Mouse (Mus musculus): ENCODE measurements at regions not wholly inside any gene's neighbourhood (a gene's known extent, or its start where the extent isn't known, plus 50 kb on each side); places are given as distances from the start of the nearest gene placed in this dataset.

DNA sequence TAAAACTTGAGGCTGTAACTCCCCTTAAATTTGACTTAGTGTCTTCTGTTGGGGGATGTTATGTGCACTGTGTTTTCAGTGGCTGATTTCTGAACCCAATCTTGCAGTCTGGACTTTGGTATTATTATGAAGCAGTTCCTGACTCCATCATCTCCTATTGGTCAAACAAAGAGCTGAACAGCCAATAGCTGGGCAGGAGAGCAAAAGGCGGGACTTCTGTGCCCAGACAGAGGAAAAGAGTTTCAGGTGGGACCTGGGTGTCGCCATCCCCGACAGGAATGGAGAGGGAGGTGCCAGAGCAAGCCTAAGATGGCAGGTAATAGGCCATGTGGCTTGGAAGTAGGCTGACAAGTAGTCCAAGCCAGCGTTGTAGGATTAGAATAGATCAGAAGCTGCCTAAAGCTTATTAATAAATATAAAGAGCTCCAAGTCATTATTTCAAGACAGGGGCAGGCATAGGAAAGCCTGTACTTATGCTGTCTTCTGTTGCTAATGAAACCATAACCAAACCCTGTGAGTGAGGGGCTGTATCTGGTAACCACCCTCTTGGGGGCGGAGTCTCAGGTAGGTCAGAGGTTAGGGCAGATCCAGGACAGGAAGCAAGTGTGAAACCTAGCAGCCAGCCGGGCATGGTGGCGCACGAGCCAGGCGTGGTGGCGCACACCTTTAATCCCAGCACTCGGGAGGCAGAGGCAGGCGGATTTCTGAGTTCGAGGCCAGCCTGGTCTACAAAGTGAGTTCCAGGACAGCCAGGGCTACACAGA, 60.0 kb upstream of the Actr3 start:
- TF ChIP-seq CTCF (IDR thresholded peaks at IDR 0.05; ENCODE audit: low read depth) (no peak), EP300 (IDR thresholded peaks at IDR 0.05; ENCODE audit: low read depth) (no peak)

Data from liver, postnatal 0 days (tissue).